40 mouse cellular contexts compared by ENCODE assay signal in genomic region chr1:45898044-45898443, GRCm38 (mm10). TPM values are rescaled to one million over a fixed set of nuclear protein-coding genes. Genes with fewer than 3 reads are reported as not detected.
"Had no signal": no experiment of that assay in that cellular context is flagged by ENCODE, and none has a peak within 500 bp of the region (broad histone marks: within the 10 kb centered on the region; RNA-seq: fewer than 3 reads in every experiment).

No protein-coding gene starts in this region.

- H3K27me3 ChIP-seq: heart, embryonic 12.5 days; hindbrain, embryonic 12.5 days; kidney, embryonic 15.5 days; limb, embryonic 12.5 days; liver, embryonic 13.5 days; liver, embryonic 15.5 days had no signal

- H3K4me3 ChIP-seq: gastrocnemius, adult 2 months; heart, embryonic 10.5 days; heart, embryonic 12.5 days; hindbrain, embryonic 10.5 days; hindbrain, embryonic 12.5 days; kidney, embryonic 15.5 days; left cerebral cortex, adult 2 months; limb, embryonic 10.5 days; limb, embryonic 12.5 days; liver, embryonic 13.5 days; liver, embryonic 15.5 days had no signal

- H3K9ac ChIP-seq: heart, embryonic 12.5 days; hindbrain, embryonic 12.5 days; hindbrain, embryonic 14.5 days; kidney, embryonic 15.5 days; limb, embryonic 12.5 days; liver, embryonic 13.5 days; liver, embryonic 15.5 days had no signal

- H3K9me3 ChIP-seq: heart, embryonic 10.5 days; heart, embryonic 12.5 days; hindbrain, embryonic 10.5 days; hindbrain, embryonic 12.5 days; kidney, embryonic 15.5 days; limb, embryonic 10.5 days; limb, embryonic 12.5 days; liver, embryonic 13.5 days; liver, embryonic 15.5 days had no signal

- H3K4me2 ChIP-seq: heart, embryonic 12.5 days; hindbrain, embryonic 12.5 days; hindbrain, embryonic 14.5 days; kidney, embryonic 15.5 days; limb, embryonic 12.5 days; liver, embryonic 13.5 days; liver, embryonic 15.5 days had no signal

- ATAC-seq: hindbrain, embryonic 16.5 days; inflammation-experienced regulatory T-cells, adult 6 months had no signal

- H3K4me1 ChIP-seq: heart, embryonic 10.5 days; heart, embryonic 12.5 days; hindbrain, embryonic 10.5 days; hindbrain, embryonic 12.5 days; kidney, embryonic 15.5 days; limb, embryonic 10.5 days; limb, embryonic 12.5 days; liver, embryonic 13.5 days; liver, embryonic 15.5 days had no signal

- DNase-seq: gastrocnemius, adult 2 months; gastrocnemius, postnatal 10 days; gastrocnemius, postnatal 25 days; heart, adult 18-20 months; heart, postnatal 10 days; heart, postnatal 4 days; kidney, adult 11 months; kidney, adult 2 months; kidney, adult 9 months; kidney, postnatal 14 days; kidney, postnatal 36 days; layer of hippocampus, adult 9-11 months; liver, embryonic 13.5 days had no signal

- H3K27ac ChIP-seq: gastrocnemius, adult 2 months; heart, embryonic 10.5 days; hindbrain, embryonic 10.5 days; hindbrain, embryonic 12.5 days; hindbrain, embryonic 14.5 days; kidney, embryonic 15.5 days; kidney, postnatal 0 days; left cerebral cortex, adult 2 months; limb, embryonic 10.5 days; limb, embryonic 12.5 days; liver, embryonic 13.5 days; liver, embryonic 15.5 days had no signal

- H3K36me3 ChIP-seq: heart, embryonic 10.5 days; heart, embryonic 12.5 days; hindbrain, embryonic 10.5 days; hindbrain, embryonic 12.5 days; kidney, embryonic 15.5 days; limb, embryonic 10.5 days; limb, embryonic 12.5 days; liver, embryonic 13.5 days; liver, embryonic 15.5 days had no signal

RNA-seq across cellular contexts. Expression of gene Gm5269, which starts 8.0 kb away (rescaled TPM):
- total RNA-seq: gastrocnemius, adult 2 months; gastrocnemius, postnatal 10 days; gastrocnemius, postnatal 25 days; gastrocnemius, postnatal 4 days; granulocyte monocyte progenitor cell, adult 5-6 weeks; heart, adult 18-20 months; heart, adult 8-10 months; heart, postnatal 10 days; heart, postnatal 25 days; heart, postnatal 4 days; layer of hippocampus, adult 18-20 months; layer of hippocampus, adult 8-10 months; layer of hippocampus, postnatal 14 days; left cerebral cortex, adult 2 months; left cerebral cortex, postnatal 14 days; left cerebral cortex, postnatal 36 days had no signal
- polyA plus RNA-seq: frontal cortex, adult 2 months; heart, embryonic 10.5 days; heart, embryonic 12.5 days; heart, embryonic 14.5 days; heart, embryonic 16.5 days; hindbrain, embryonic 10.5 days; hindbrain, embryonic 12.5 days; hindbrain, embryonic 14.5 days; hindbrain, embryonic 16.5 days; inflammation-experienced regulatory T-cells, adult 6 months; kidney, adult 2 months; kidney, embryonic 15.5 days; kidney, postnatal 0 days; large intestine, adult 2 months; limb, embryonic 10.5 days; limb, embryonic 12.5 days; limb, embryonic 14.5 days; liver, embryonic 13.5 days; liver, embryonic 15.5 days had no signal
